Mouse (Mus musculus) midbrain, embryonic 16.5 days (tissue): ENCODE measurements at regions not wholly inside any gene's neighbourhood (a gene's known extent, or its start where the extent isn't known, plus 50 kb on each side); places are given as distances from the start of the nearest gene placed in this dataset.

Experiments
- ATAC-seq: fragments of 200-750 bp; cut with Nextera tagmentation; 2 replicates; pipeline ENCODE4 v1.8.0; 2017; ENCODE audit warnings: moderate TSS enrichment
- H3K27ac ChIP-seq: fragments of 300-500 bp; sonication (generic); 2 replicates; pipeline ENCODE4 v1.5.1; 2014; ENCODE audit warnings: mild to moderate bottlenecking, low read length, mixed read lengths
- H3K27me3 ChIP-seq: fragments of 300-500 bp; sonication (generic); 2 replicates; pipeline ENCODE4 v1.6.1; 2014; ENCODE audit warnings: low read depth, low read length, mixed read lengths; ENCODE audit not compliant: control insufficient read depth, insufficient read depth
- H3K36me3 ChIP-seq: fragments of 300-500 bp; sonication (generic); 2 replicates; pipeline ENCODE4 v1.6.1; 2014; ENCODE audit warnings: mild to moderate bottlenecking, low read length, moderate library complexity, mixed read lengths; ENCODE audit not compliant: control insufficient read depth, insufficient read depth
- H3K4me1 ChIP-seq: fragments of 300-500 bp; sonication (generic); 2 replicates; pipeline ENCODE4 v1.6.1; 2014; ENCODE audit warnings: mild to moderate bottlenecking, low read length, mixed read lengths; ENCODE audit not compliant: control insufficient read depth, insufficient read depth
- H3K4me2 ChIP-seq: fragments of 300-500 bp; sonication (generic); 2 replicates; pipeline ENCODE4 v1.6.1; 2014; ENCODE audit warnings: mild to moderate bottlenecking, low read length, mixed read lengths
- H3K4me3 ChIP-seq: fragments of 300-500 bp; sonication (generic); 2 replicates; pipeline ENCODE4 v1.5.1; 2014; ENCODE audit warnings: low read depth, mild to moderate bottlenecking, low read length, moderate library complexity, mixed read lengths
- H3K9ac ChIP-seq: fragments of 300-500 bp; sonication (generic); 2 replicates; pipeline ENCODE4 v1.6.1; 2014; ENCODE audit warnings: low read depth, low read length, mixed read lengths
- H3K9me3 ChIP-seq: fragments of 300-500 bp; sonication (generic); replicated peaks from 2 replicates; pipeline ENCODE4 v1.6.1; 2014; ENCODE audit warnings: mild to moderate bottlenecking, low read length, mixed read lengths; ENCODE audit not compliant: control insufficient read depth, poor library complexity, severe bottlenecking
- WGBS: fragments of 180-500 bp; shearing (Covaris S2); extraction: QIAGEN DNeasy Blood & Tissue Kit; methylation state at CpG from one replicate; pipeline ENCODE4 v1.1.7; 2014; 5-methylcytosine and 5-hydroxymethylcytosine counted together

GRCm38 (mm10) chr8:101697948-101698347, 1087.5 kb downstream of the Cdh11 start:
- Histone ChIP-seq H3K4me2 (no peak overlapping the region), H3K27me3 (no peaks in the 10 kb centered on the region), H3K4me1 (no peaks in the 10 kb centered on the region), H3K9me3 (no peaks in the 10 kb centered on the region), H3K27ac (no peak overlapping the region), H3K9ac (no peak overlapping the region), H3K4me3 (no peak overlapping the region), H3K36me3 (no peaks in the 10 kb centered on the region)
- 49% methylated on average over 1 of the region's 1 CpGs for WGBS
- ATAC-seq = no peak

GRCm38 (mm10) chr8:101690901-101691300, 1094.5 kb downstream of the Cdh11 start:
- WGBS = 87% methylated on average over 1 of the region's 1 CpGs
- no peaks in the 10 kb centered on the region for H3K36me3 ChIP-seq
- H3K4me3 ChIP-seq = no peak overlapping the region
- no peaks in the 10 kb centered on the region for H3K9me3 ChIP-seq
- no peak overlapping the region for H3K27ac ChIP-seq
- H3K9ac ChIP-seq = no peak overlapping the region
- H3K27me3 ChIP-seq = no peaks in the 10 kb centered on the region
- H3K4me1 ChIP-seq = no peaks in the 10 kb centered on the region
- no peak overlapping the region for H3K4me2 ChIP-seq
- no peak for ATAC-seq

GRCm38 (mm10) chr8:101668921-101669320, 1116.5 kb downstream of the Cdh11 start:
- WGBS = 83% methylated on average over 2 of the region's 2 CpGs
- Histone ChIP-seq H3K4me2 (no peak overlapping the region), H3K4me1 (no peaks in the 10 kb centered on the region), H3K9me3 (no peaks in the 10 kb centered on the region), H3K27ac (no peak overlapping the region), H3K9ac (no peak overlapping the region), H3K4me3 (no peak overlapping the region), H3K27me3 (no peaks in the 10 kb centered on the region), H3K36me3 (no peaks in the 10 kb centered on the region)
- ATAC-seq = no peak

- Histone ChIP-seq H3K4me2 (no peak overlapping the region), H3K27ac (no peak overlapping the region), H3K36me3 (no peaks in the 10 kb centered on the region), H3K4me3 (no peak overlapping the region), H3K9me3 (no peaks in the 10 kb centered on the region), H3K27me3 (no peaks in the 10 kb centered on the region), H3K4me1 (no peaks in the 10 kb centered on the region), H3K9ac (no peak overlapping the region)
- WGBS = 71% methylated on average over 2 of the region's 2 CpGs
- ATAC-seq = no peak
Observed at GRCm38 (mm10) chr8:101662874-101663273, 1122.6 kb downstream of the Cdh11 start.

- no peaks in the 10 kb centered on the region for H3K4me1 ChIP-seq
- no peak for ATAC-seq
- H3K9ac ChIP-seq = no peak overlapping the region
- WGBS = 65% methylated on average over 2 of the region's 2 CpGs
- H3K27me3 ChIP-seq = no peaks in the 10 kb centered on the region
- no peak overlapping the region for H3K4me2 ChIP-seq
- H3K4me3 ChIP-seq = no peak overlapping the region
- H3K9me3 ChIP-seq = no peaks in the 10 kb centered on the region
- H3K36me3 ChIP-seq = no peaks in the 10 kb centered on the region
- no peak overlapping the region for H3K27ac ChIP-seq
Observed at GRCm38 (mm10) chr8:101655292-101655691, 1130.2 kb downstream of the Cdh11 start.

GRCm38 (mm10) chr8:101628816-101629215, 1156.6 kb downstream of the Cdh11 start:
- H3K4me3 ChIP-seq = no peak overlapping the region
- no peak overlapping the region for H3K9ac ChIP-seq
- no peaks in the 10 kb centered on the region for H3K27me3 ChIP-seq
- H3K27ac ChIP-seq = no peak overlapping the region
- H3K4me2 ChIP-seq = no peak overlapping the region
- no peaks in the 10 kb centered on the region for H3K4me1 ChIP-seq
- 29% methylated on average over 1 of the region's 1 CpGs for WGBS
- H3K9me3 ChIP-seq = no peaks in the 10 kb centered on the region
- H3K36me3 ChIP-seq = no peaks in the 10 kb centered on the region
- ATAC-seq = no peak

GRCm38 (mm10) chr8:101621941-101622340, 1163.5 kb downstream of the Cdh11 start:
- Histone ChIP-seq H3K4me2 (no peak overlapping the region), H3K4me3 (no peak overlapping the region), H3K27ac (no peak overlapping the region), H3K36me3 (no peaks in the 10 kb centered on the region), H3K27me3 (no peaks in the 10 kb centered on the region), H3K9me3 (no peaks in the 10 kb centered on the region), H3K4me1 (no peaks in the 10 kb centered on the region), H3K9ac (no peak overlapping the region)
- no peak for ATAC-seq
- 72% methylated on average over 1 of the region's 1 CpGs for WGBS

- no peak overlapping the region for H3K9ac ChIP-seq
- no peaks in the 10 kb centered on the region for H3K27me3 ChIP-seq
- no peak overlapping the region for H3K27ac ChIP-seq
- H3K4me3 ChIP-seq = no peak overlapping the region
- H3K4me2 ChIP-seq = no peak overlapping the region
- H3K4me1 ChIP-seq = no peaks in the 10 kb centered on the region
- H3K36me3 ChIP-seq = no peaks in the 10 kb centered on the region
- ATAC-seq = no peak
- H3K9me3 ChIP-seq = no peaks in the 10 kb centered on the region
Observed at GRCm38 (mm10) chr8:101591115-101591514, 1194.3 kb downstream of the Cdh11 start.

GRCm38 (mm10) chr8:101590639-101591038, 1194.8 kb downstream of the Cdh11 start:
- H3K27ac ChIP-seq = no peak overlapping the region
- no peak overlapping the region for H3K4me2 ChIP-seq
- H3K4me3 ChIP-seq = no peak overlapping the region
- no peaks in the 10 kb centered on the region for H3K4me1 ChIP-seq
- H3K36me3 ChIP-seq = no peaks in the 10 kb centered on the region
- H3K27me3 ChIP-seq = no peaks in the 10 kb centered on the region
- no peak overlapping the region for H3K9ac ChIP-seq
- WGBS = 64% methylated on average over 3 of the region's 3 CpGs
- no peak for ATAC-seq
- no peaks in the 10 kb centered on the region for H3K9me3 ChIP-seq

- H3K4me2 ChIP-seq = no peak overlapping the region
- no peak for ATAC-seq
- no peak overlapping the region for H3K27ac ChIP-seq
- H3K4me3 ChIP-seq = no peak overlapping the region
- 85% methylated on average over 5 of the region's 5 CpGs for WGBS
- H3K36me3 ChIP-seq = no peaks in the 10 kb centered on the region
- H3K9ac ChIP-seq = no peak overlapping the region
- H3K9me3 ChIP-seq = no peaks in the 10 kb centered on the region
- no peaks in the 10 kb centered on the region for H3K4me1 ChIP-seq
- no peaks in the 10 kb centered on the region for H3K27me3 ChIP-seq
Observed at GRCm38 (mm10) chr8:101564447-101564846, 1221.0 kb downstream of the Cdh11 start.
